Mouse (Mus musculus) hindbrain, embryonic 14.5 days (tissue): ENCODE measurements around the gene Tbx2. TPM values are rescaled to one million over a fixed set of nuclear protein-coding genes. Genes with fewer than 3 reads are reported as not detected.

ENCODE experiments used
- ATAC-seq: fragments of 200-750 bp; cut with Nextera tagmentation; 2 replicates; pipeline ENCODE4 v1.8.0; 2017; ENCODE audit warnings: moderate number of reproducible peaks, mild to moderate bottlenecking, moderate TSS enrichment, moderate library complexity; ENCODE audit not compliant: low FRiP score
- DNase-seq: peaks from one replicate; pipeline ENCODE4 v3.0.0-alpha.2; 2015; ENCODE audit warnings: low spot score
- H3K27ac ChIP-seq: fragments of 300-500 bp; sonication (generic); 2 replicates; pipeline ENCODE4 v1.5.1; 2014; ENCODE audit warnings: mild to moderate bottlenecking, moderate library complexity
- H3K27me3 ChIP-seq: fragments of 300-500 bp; sonication (generic); 2 replicates; pipeline ENCODE4 v1.6.1; 2014; ENCODE audit warnings: mild to moderate bottlenecking, low read length, mixed read lengths; ENCODE audit not compliant: control insufficient read depth, insufficient read depth
- H3K36me3 ChIP-seq: fragments of 300-500 bp; sonication (generic); replicated peaks from 2 replicates; pipeline ENCODE4 v1.6.1; 2014; ENCODE audit not compliant: control insufficient read depth, insufficient read depth
- H3K4me1 ChIP-seq: fragments of 300-500 bp; sonication (generic); replicated peaks from 2 replicates; pipeline ENCODE4 v1.6.1; 2014; ENCODE audit warnings: antibody characterized with exemption, low read length, mixed read lengths; ENCODE audit not compliant: control insufficient read depth, insufficient read depth
- H3K4me2 ChIP-seq: fragments of 300-500 bp; sonication (generic); replicated peaks from 2 replicates; pipeline ENCODE4 v1.6.1; 2014; ENCODE audit warnings: mild to moderate bottlenecking, moderate library complexity
- H3K4me3 ChIP-seq: fragments of 300-500 bp; sonication (generic); replicated peaks from 2 replicates; pipeline ENCODE4 v1.5.1; 2014; ENCODE audit warnings: mild to moderate bottlenecking, low read length
- H3K9ac ChIP-seq: fragments of 300-500 bp; sonication (generic); 2 replicates; pipeline ENCODE4 v1.6.1; 2014
- H3K9me3 ChIP-seq: fragments of 300-500 bp; sonication (generic); 2 replicates; pipeline ENCODE4 v1.6.1; 2016; ENCODE audit warnings: low read length; ENCODE audit not compliant: control insufficient read depth
- WGBS: fragments of 180-500 bp; shearing (Covaris S2); extraction: QIAGEN DNeasy Blood & Tissue Kit; methylation state at CpG from one replicate; pipeline ENCODE4 v1.1.7; 2014; 5-methylcytosine and 5-hydroxymethylcytosine counted together
- polyA plus RNA-seq: library from polyadenylated mRNA; unstranded; fragments of >200 nt; fragmentation: Nextera tagmentation; extraction: Ambion mirVana; gene quantifications from 2 replicates; pipeline ENCODE4 v1.2.1, GENCODE M21; 2014

Tbx2 gene
- polyA plus RNA-seq, 1 experiment from 2014 or later = 2.8 TPM

- H3K9me3 ChIP-seq = no peaks in the 10 kb centered on the region
- no peak overlapping the region for H3K27ac ChIP-seq
- no peak overlapping the region for H3K9ac ChIP-seq
- no peak overlapping the region for H3K4me3 ChIP-seq
- no peak for ATAC-seq
- no peak overlapping the region for H3K4me2 ChIP-seq
- DNase-seq = no peak
- H3K27me3 ChIP-seq = no peaks in the 10 kb centered on the region
- no peaks in the 10 kb centered on the region for H3K4me1 ChIP-seq
- WGBS = 88% methylated on average over 5 of the region's 5 CpGs
- no peaks in the 10 kb centered on the region for H3K36me3 ChIP-seq
Observed at GRCm38 (mm10) chr11:85804048-85804447, 28.3 kb upstream of the Tbx2 start.

GRCm38 (mm10) chr11:85805779-85806178, 26.6 kb upstream of the Tbx2 start:
- Histone ChIP-seq H3K4me2 (no peak overlapping the region), H3K9me3 (no peaks in the 10 kb centered on the region), H3K4me3 (no peak overlapping the region), H3K4me1 (no peaks in the 10 kb centered on the region), H3K36me3 (no peaks in the 10 kb centered on the region), H3K27me3 (no peaks in the 10 kb centered on the region), H3K9ac (no peak overlapping the region), H3K27ac (no peak overlapping the region)
- DNase-seq (no peak), ATAC-seq (no peak)
- 89% methylated on average over 1 of the region's 1 CpGs for WGBS

- H3K27ac ChIP-seq = no peak overlapping the region
- no peaks in the 10 kb centered on the region for H3K9me3 ChIP-seq
- H3K9ac ChIP-seq = no peak overlapping the region
- H3K27me3 ChIP-seq = no peaks in the 10 kb centered on the region
- ATAC-seq (no peak), DNase-seq (no peak)
- no peaks in the 10 kb centered on the region for H3K4me1 ChIP-seq
- no peaks in the 10 kb centered on the region for H3K36me3 ChIP-seq
- WGBS = 84% methylated on average over 11 of the region's 11 CpGs
- no peak overlapping the region for H3K4me2 ChIP-seq
- H3K4me3 ChIP-seq = no peak overlapping the region
Observed at GRCm38 (mm10) chr11:85807353-85807752, 25.0 kb upstream of the Tbx2 start.

- H3K36me3 ChIP-seq = no peaks in the 10 kb centered on the region
- WGBS = 80% methylated on average over 4 of the region's 4 CpGs
- H3K9ac ChIP-seq = no peak overlapping the region
- no peak overlapping the region for H3K27ac ChIP-seq
- H3K27me3 ChIP-seq = no peaks in the 10 kb centered on the region
- no peak overlapping the region for H3K4me2 ChIP-seq
- no peaks in the 10 kb centered on the region for H3K4me1 ChIP-seq
- ATAC-seq (no peak), DNase-seq (no peak)
- no peaks in the 10 kb centered on the region for H3K9me3 ChIP-seq
- no peak overlapping the region for H3K4me3 ChIP-seq
Observed at GRCm38 (mm10) chr11:85811229-85811628, 21.1 kb upstream of the Tbx2 start.

GRCm38 (mm10) chr11:85811676-85812075, 20.7 kb upstream of the Tbx2 start:
- no peak for ATAC-seq
- no peak for DNase-seq
- Histone ChIP-seq H3K4me1 (no peaks in the 10 kb centered on the region), H3K27ac (no peak overlapping the region), H3K9ac (no peak overlapping the region), H3K9me3 (no peaks in the 10 kb centered on the region), H3K4me3 (no peak overlapping the region), H3K27me3 (no peaks in the 10 kb centered on the region), H3K4me2 (no peak overlapping the region), H3K36me3 (no peaks in the 10 kb centered on the region)
- WGBS = 92% methylated on average over 5 of the region's 5 CpGs

GRCm38 (mm10) chr11:85812201-85812966, 20.0 kb upstream of the Tbx2 start:
- Histone ChIP-seq H3K36me3 (no peaks in the 10 kb centered on the region), H3K27me3 (no peaks in the 10 kb centered on the region), H3K9me3 (no peaks in the 10 kb centered on the region), H3K4me3 (no peak overlapping the region), H3K9ac (no peak overlapping the region), H3K4me2 (no peak overlapping the region), H3K4me1 (no peaks in the 10 kb centered on the region), H3K27ac (no peak overlapping the region)
- DNase-seq (no peak), ATAC-seq (no peak)
- WGBS = 85% methylated on average over 12 of the region's 12 CpGs

GRCm38 (mm10) chr11:85814678-85815077, 17.7 kb upstream of the Tbx2 start:
- Histone ChIP-seq H3K4me1 (no peaks in the 10 kb centered on the region), H3K9me3 (no peaks in the 10 kb centered on the region), H3K27ac (no peak overlapping the region), H3K4me2 (no peak overlapping the region), H3K27me3 (no peaks in the 10 kb centered on the region), H3K9ac (no peak overlapping the region), H3K36me3 (no peaks in the 10 kb centered on the region), H3K4me3 (no peak overlapping the region)
- DNase-seq (no peak), ATAC-seq (no peak)
- WGBS = 28% methylated on average over 4 of the region's 4 CpGs

- no peak for ATAC-seq
Observed at GRCm38 (mm10) chr11:85816471-85816870, 15.9 kb upstream of the Tbx2 start.

GRCm38 (mm10) chr11:85818401-85818800, 13.9 kb upstream of the Tbx2 start:
- Histone ChIP-seq H3K4me3 (no peak overlapping the region), H3K36me3 (no peaks in the 10 kb centered on the region), H3K9me3 (no peaks in the 10 kb centered on the region), H3K27me3 (0 out of 2 replicates have a peak, but pooled peaks cover 3% of the 10 kb centered on the region), H3K4me1 (no peaks in the 10 kb centered on the region), H3K27ac (no peak overlapping the region), H3K4me2 (no peak overlapping the region), H3K9ac (no peak overlapping the region)
- ATAC-seq = no peak
- 88% methylated on average over 3 of the region's 3 CpGs for WGBS
- no peak for DNase-seq

More at GRCm38 (mm10) chr11:85816471-85816870, 15.9 kb upstream of the Tbx2 start:
- no peak for DNase-seq
- no peak overlapping the region for H3K9ac ChIP-seq
- H3K4me3 ChIP-seq = no peak overlapping the region
- no peaks in the 10 kb centered on the region for H3K4me1 ChIP-seq
- H3K9me3 ChIP-seq = no peaks in the 10 kb centered on the region
- H3K4me2 ChIP-seq = no peak overlapping the region
- no peaks in the 10 kb centered on the region for H3K36me3 ChIP-seq
- H3K27ac ChIP-seq = no peak overlapping the region
- 85% methylated on average over 5 of the region's 5 CpGs for WGBS
- no peaks in the 10 kb centered on the region for H3K27me3 ChIP-seq

GRCm38 (mm10) chr11:85820959-85821358, 11.4 kb upstream of the Tbx2 start:
- ATAC-seq (no peak), DNase-seq (no peak)
- 84% methylated on average over 3 of the region's 3 CpGs for WGBS
- H3K4me1 ChIP-seq = no peaks in the 10 kb centered on the region
- no peak overlapping the region for H3K27ac ChIP-seq
- peaks cover 27% of the 10 kb centered on the region for H3K27me3 ChIP-seq
- no peaks in the 10 kb centered on the region for H3K36me3 ChIP-seq
- no peak overlapping the region for H3K4me2 ChIP-seq
- H3K4me3 ChIP-seq = no peak overlapping the region
- H3K9ac ChIP-seq = no peak overlapping the region
- H3K9me3 ChIP-seq = no peaks in the 10 kb centered on the region
